Mouse (Mus musculus) spleen, adult 2 months (tissue): ENCODE measurements around the gene Calcoco1.

ENCODE experiments used
- CTCF ChIP-seq: fragments of 200-500 bp; IDR thresholded peaks from 2 replicates; pipeline ENCODE4 v1.5.1; 2011; ENCODE audit warnings: mild to moderate bottlenecking, inconsistent platforms; ENCODE audit not compliant: insufficient read depth, insufficient read length, insufficient replicate concordance; ENCODE audit errors: extremely low read depth
- POLR2A ChIP-seq: fragments of 200-500 bp; IDR thresholded peaks from 2 replicates; pipeline ENCODE4 v1.6.1; 2011; ENCODE audit warnings: low read depth, low read length, inconsistent platforms

- no peak for TF ChIP-seq POLR2A
- TF ChIP-seq CTCF, result peak; percentile 56; the same call in 1 of the 2 replicates
These were observed 56.5 kb downstream of the Calcoco1 start for GRCm38 (mm10) chr15:102665494-102665893.
